Mouse (Mus musculus): ENCODE measurements at regions not wholly inside any gene's neighbourhood (a gene's known extent, or its start where the extent isn't known, plus 50 kb on each side); places are given as distances from the start of the nearest gene placed in this dataset.

GRCm38 (mm10) chr4:50130262-50130661, 284.7 kb upstream of the Grin3a start:
- TF ChIP-seq CTCF (IDR thresholded peaks at IDR 0.05; ENCODE audit: borderline replicate concordance, insufficient read depth, low read length) (no peak), POLR2A (IDR thresholded peaks at IDR 0.05; ENCODE audit: low read depth, low read length) (no peak)

All from embryonic fibroblast, embryonic 13.5 days (primary cell).